Mouse (Mus musculus): ENCODE data around the gene Gpn2. TPM values are rescaled to one million over a fixed set of nuclear protein-coding genes. Genes with fewer than 3 reads are reported as not detected.

Gpn2 gene
- total and polyA plus RNA-seq, 3 experiments, result 35.9 to 36.8 (median 36.2) TPM

DNA sequence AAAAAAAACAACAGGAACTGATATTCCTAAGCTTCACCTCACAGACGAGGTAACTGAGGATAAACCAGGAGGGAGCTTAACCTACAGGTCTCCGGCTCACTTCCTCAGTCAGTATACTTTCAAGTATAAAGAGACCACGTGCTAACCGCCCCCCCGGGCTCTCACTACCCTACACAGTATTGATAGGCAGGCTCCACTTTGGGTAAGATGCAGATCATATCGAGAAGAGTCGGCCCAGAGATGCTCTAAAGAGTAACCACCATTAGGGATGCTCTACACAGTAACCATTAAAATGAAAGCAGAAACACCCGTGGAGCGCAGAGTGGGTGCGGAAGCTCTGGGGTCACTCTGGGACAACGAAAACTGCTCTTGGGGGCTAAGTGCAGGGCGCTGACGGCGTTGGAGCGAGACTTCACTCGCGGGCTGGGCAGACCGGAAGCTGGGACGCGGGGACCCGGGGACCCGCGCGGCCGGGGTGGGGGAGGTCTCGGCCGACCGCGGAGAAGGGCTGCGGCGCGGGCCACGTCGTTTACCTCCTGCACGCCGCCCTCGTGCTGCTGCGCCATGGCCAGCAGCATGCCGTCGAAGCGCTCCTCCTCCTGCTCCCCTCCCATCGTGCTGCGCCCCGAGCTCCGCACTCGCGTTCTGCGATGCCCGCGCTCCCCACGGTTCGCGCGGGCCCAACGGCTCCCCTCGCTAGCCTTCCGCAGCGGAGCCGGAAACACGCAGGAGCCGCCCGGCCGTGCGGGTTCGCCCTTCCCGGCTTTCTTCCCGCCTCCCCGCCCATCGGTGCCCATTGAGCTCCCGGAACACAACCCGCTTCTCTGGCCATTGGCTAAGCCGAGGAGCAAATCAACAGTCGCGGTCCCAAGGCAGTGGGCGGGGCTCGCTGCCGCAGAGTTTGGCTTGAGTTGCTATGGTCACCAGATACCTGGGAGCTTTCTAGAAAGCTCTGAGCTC lies 38.6 kb upstream of the Gpn2 start, which contains the start of gene Nudc:
Gene Nudc (minus strand): TSS at position 725 of the 960 bp plus-strand sequence.
- peaks cover 20 to 37% of the 10 kb centered on the region in 2 experiments for H3K36me3 ChIP-seq (replicated peaks in 1 of 2; ENCODE audit: control insufficient read depth in 1 of 2, insufficient read depth in 1 of 2, low read length in 1 of 2)
- H3K27ac ChIP-seq (ENCODE audit: insufficient read depth, low read depth), result 0 out of 2 replicates have a peak within 1 kb of the TSS, but pooled peaks have one; percentile 16
- peak; percentile 88 for TF ChIP-seq ZMIZ1 (IDR thresholded peaks at IDR 0.05; ENCODE audit: low read depth, low read length)
- TF ChIP-seq PAX5 (IDR thresholded peaks at IDR 0.05; ENCODE audit: low read length), result no peak
- no peak for TF ChIP-seq GABPA (IDR thresholded peaks at IDR 0.05; ENCODE audit: insufficient replicate concordance, low read depth, low read length)
- no peak for TF ChIP-seq UBTF (IDR thresholded peaks at IDR 0.05; ENCODE audit: low read depth, low read length)
- no peak for TF ChIP-seq MEF2A (IDR thresholded peaks at IDR 0.05; ENCODE audit: borderline replicate concordance, low read depth, low read length)
- 0 out of 2 replicates have a peak, but pooled peaks have one; percentile 16 for TF ChIP-seq IRF4 (IDR thresholded peaks at IDR 0.05; ENCODE audit: low read depth, low read length)
- TF ChIP-seq MAFK (IDR thresholded peaks at IDR 0.05; ENCODE audit: insufficient replicate concordance, low read length), result no peak
- TF ChIP-seq NELFE (IDR thresholded peaks at IDR 0.05; ENCODE audit: low read depth, low read length), result peak; percentile 70
- 0 out of 2 replicates have a peak, but pooled peaks have one; percentile 8 for TF ChIP-seq BHLHE40 (IDR thresholded peaks at IDR 0.05; ENCODE audit: low read depth, low read length)
- TF ChIP-seq CHD2 (IDR thresholded peaks at IDR 0.05; ENCODE audit: low read length), result 0 out of 2 replicates have a peak, but pooled peaks have one; percentile 39
- TF ChIP-seq JUND (conservative IDR thresholded peaks at IDR 0.05; ENCODE audit: low read depth, low read length), result no peak
- no peak for TF ChIP-seq ZC3H11A (IDR thresholded peaks at IDR 0.05; ENCODE audit: low read depth, low read length)
- TF ChIP-seq SIN3A (IDR thresholded peaks at IDR 0.05; ENCODE audit: low read length), result peak; percentile 69
- TF ChIP-seq EP300 (IDR thresholded peaks at IDR 0.05; ENCODE audit: low read length), result no peak
- TF ChIP-seq SMC3 (IDR thresholded peaks at IDR 0.05; ENCODE audit: low read depth, low read length), result no peak
- TF ChIP-seq MXI1 (IDR thresholded peaks at IDR 0.05; ENCODE audit: low read depth, low read length), result peak; percentile 81
- no peak for TF ChIP-seq CTCF (conservative IDR thresholded peaks at IDR 0.05 in 1 of 2, IDR thresholded peaks at IDR 0.05 in 1 of 2; ENCODE audit: low read depth in 2 of 2, low read length in 2 of 2)
- peak; percentile 79 for TF ChIP-seq HCFC1 (IDR thresholded peaks at IDR 0.05; ENCODE audit: low read depth, low read length)
- TF ChIP-seq MAX (IDR thresholded peaks at IDR 0.05; ENCODE audit: low read length), result peak; percentile 72
- no peak for TF ChIP-seq ZNF384 (IDR thresholded peaks at IDR 0.05; ENCODE audit: low read depth, low read length)
- TF ChIP-seq MAZ (IDR thresholded peaks at IDR 0.05; ENCODE audit: low read depth, low read length), result no peak
- no peak for TF ChIP-seq RCOR1 (conservative IDR thresholded peaks at IDR 0.05; ENCODE audit: low read depth, low read length)
- TF ChIP-seq USF2 (conservative IDR thresholded peaks at IDR 0.05; ENCODE audit: low read depth, low read length), result no peak
- 0 out of 2 replicates have a peak, but pooled peaks have one; percentile 80 for TF ChIP-seq MYC (IDR thresholded peaks at IDR 0.05; ENCODE audit: low read depth, low read length)
- no peak; the same call in 1 of the 2 replicates for TF ChIP-seq E2F4 (IDR thresholded peaks at IDR 0.05; ENCODE audit: insufficient replicate concordance, low read depth, low read length)
- TF ChIP-seq POLR2A (IDR thresholded peaks at IDR 0.05; ENCODE audit: low read depth, low read length), result peak; percentile 96
- TF ChIP-seq RAD21 (IDR thresholded peaks at IDR 0.05; ENCODE audit: low read depth, low read length), result no peak
- TF ChIP-seq POLR2AphosphoS2 (IDR thresholded peaks at IDR 0.05; ENCODE audit: low read depth, low read length), result no peak
- TF ChIP-seq USF1 (IDR thresholded peaks at IDR 0.05; ENCODE audit: low read depth, low read length), result no peak
- TF ChIP-seq TBP (conservative IDR thresholded peaks at IDR 0.05; ENCODE audit: low read depth, low read length), result no peak
- TF ChIP-seq KAT2A (IDR thresholded peaks at IDR 0.05; ENCODE audit: insufficient replicate concordance, low read length), result 0 out of 2 replicates have a peak, but pooled peaks have one; percentile 56
- peak; percentile 61; the same call in 1 of the 2 replicates for TF ChIP-seq TCF12 (IDR thresholded peaks at IDR 0.05; ENCODE audit: low read depth, low read length)
- no peak for TF ChIP-seq CHD1 (IDR thresholded peaks at IDR 0.05; ENCODE audit: low read depth, low read length)
- TF ChIP-seq ETS1 (conservative IDR thresholded peaks at IDR 0.05; ENCODE audit: low read depth, low read length), result no peak
- TF ChIP-seq NRF1 (IDR thresholded peaks at IDR 0.05; ENCODE audit: low read depth, low read length), result 0 out of 2 replicates have a peak, but pooled peaks have one; percentile 15
- TF ChIP-seq ELF1 (IDR thresholded peaks at IDR 0.05; ENCODE audit: low read depth, low read length), result peak; percentile 86
- no peak for TF ChIP-seq JUN (IDR thresholded peaks at IDR 0.05; ENCODE audit: insufficient read depth, low read depth, low read length)

More for the DNA sequence above, 38.6 kb upstream of the Gpn2 start, which contains the start of gene Nudc:
- Histone ChIP-seq H3K9me3 (replicated peaks; ENCODE audit: low read length) (peaks cover 5% of the 10 kb centered on the region), H3K4me2 (ENCODE audit: insufficient read depth, low read depth, poor library complexity, severe bottlenecking) (peak within 1 kb of the TSS; percentile 96), H3K27me3 (replicated peaks) (no peaks in the 10 kb centered on the region), H3K79me2 (replicated peaks; ENCODE audit: control insufficient read depth, extremely low read depth, insufficient read depth, poor library complexity, severe bottlenecking) (peaks cover 51% of the 10 kb centered on the region), H3K4me1 (ENCODE audit: control insufficient read depth in 1 of 2, insufficient read depth in 2 of 2) (peaks cover 8 to 35% of the 10 kb centered on the region in 2 experiments), H3K9ac (ENCODE audit: insufficient read depth, low read depth) (peak within 1 kb of the TSS; percentile 90), H3K4me3 (replicated peaks in 1 of 3; ENCODE audit: low read depth in 2 of 3, low read length in 2 of 3, poor library complexity in 1 of 3) (peak within 1 kb of the TSS; percentile 92 to 98 (median 96))
- DNase-seq (ENCODE audit: extremely low read depth), result peak; percentile 97
- in situ Hi-C loops (cut with MboI; ENCODE audit: low pct_ligation_motif_present, low pct_unique_long_range_greater_than_20kb, low sequenced_read_pairs) (no loop called here), dilution Hi-C loops (cut with MboI; ENCODE audit: extremely low pct_ligation_motif_present, extremely low pct_unique_long_range_greater_than_20kb, low sequenced_read_pairs) (no loop called here)
